Mouse (Mus musculus): ENCODE measurements around the gene Pfn3. TPM values are rescaled to one million over a fixed set of nuclear protein-coding genes. Genes with fewer than 3 reads are reported as not detected.
"Not testable (repeated sequence)": the region's sequence is repeated elsewhere in the genome, so short reads cannot be mapped to it uniquely, and the experiment has no call there.

The Pfn3 gene
- total RNA-seq, 2 experiments from 2014 or later = not detected

DNA sequence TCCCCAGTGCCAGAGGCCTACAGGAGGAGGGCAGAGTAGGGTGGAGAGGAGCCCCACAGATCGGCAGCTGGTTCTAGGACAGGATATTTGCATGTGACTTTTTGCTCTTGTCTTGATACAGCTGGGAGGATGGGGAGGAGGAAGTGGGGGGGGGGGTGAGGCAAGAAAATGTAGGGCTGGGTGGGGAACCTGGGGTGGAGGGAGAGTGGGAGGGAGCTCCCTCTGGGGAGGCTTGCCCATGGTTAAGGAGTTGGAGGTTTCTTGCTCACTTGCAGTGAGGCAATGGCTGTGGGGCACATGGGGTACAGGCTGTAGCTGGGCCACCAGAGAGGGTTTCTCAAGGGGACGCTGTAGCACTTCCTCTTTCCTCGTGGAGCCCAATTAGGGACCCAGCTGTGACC, 32.5 kb upstream of the Pfn3 start:
- no peak for DNase-seq (ENCODE audit: extremely low spot score in 1 of 2, low spot score in 2 of 2)
- intact Hi-C loops (cut with DNase I) = no loop called here
- no peak for TF ChIP-seq CTCF (IDR thresholded peaks at IDR 0.05)

DNA sequence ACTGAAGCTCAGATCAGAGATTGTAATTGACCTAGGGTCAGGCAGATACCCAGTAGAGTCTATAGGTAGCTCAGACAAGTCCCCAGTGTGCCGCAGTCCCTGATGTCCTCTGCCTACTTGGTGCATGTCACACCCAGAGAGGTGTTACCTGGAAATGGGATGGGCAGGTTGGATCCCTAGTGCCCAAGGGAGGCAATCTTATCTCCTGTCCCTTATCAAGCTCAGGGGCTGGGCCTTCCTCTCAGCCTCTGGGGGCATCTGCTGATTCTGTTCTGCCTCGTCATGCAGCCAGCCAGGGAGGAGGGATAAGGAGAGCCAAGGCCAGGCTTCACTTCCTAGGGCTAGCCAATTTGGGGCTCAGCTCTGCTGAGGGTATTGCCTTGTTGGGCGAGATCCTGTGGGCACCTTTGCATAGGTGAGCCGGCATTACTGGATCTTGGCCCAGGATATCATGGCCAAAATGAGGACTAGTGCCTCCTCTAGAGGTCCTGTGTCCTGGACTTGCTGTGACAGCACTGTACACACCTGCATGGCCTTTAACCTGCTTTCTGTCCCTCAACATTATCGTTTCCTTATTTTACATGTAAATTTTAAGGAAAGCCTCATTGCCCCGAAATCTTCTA, 31.6 kb upstream of the Pfn3 start:
- H3K4me3 ChIP-seq = peak overlapping the region; percentile 92
- intact Hi-C loops (cut with DNase I) = no loop called here
- DNase-seq (ENCODE audit: extremely low spot score in 1 of 2, low spot score in 2 of 2) = no peak
- TF ChIP-seq CTCF (IDR thresholded peaks at IDR 0.05) = no peak
- H3K27ac ChIP-seq = no peak overlapping the region

More for the DNA sequence above, 32.5 kb upstream of the Pfn3 start:
- H3K4me3 ChIP-seq = no peak overlapping the region
- H3K27ac ChIP-seq = no peak overlapping the region

GRCm38 (mm10) chr13:55445361-55446091, 30.5 kb upstream of the Pfn3 start:
- no peak for DNase-seq (ENCODE audit: extremely low spot score in 1 of 2, low spot score in 2 of 2)
- TF ChIP-seq CTCF (IDR thresholded peaks at IDR 0.05) = no peak; the same call in 1 of the 2 replicates
- Histone ChIP-seq H3K27ac (peak overlapping the region; percentile 88), H3K4me3 (peak overlapping the region; percentile 92)
- intact Hi-C loops (cut with DNase I) = loop anchor here (2.0 kb wide), 1 partner anchor 19 kb away; the partner anchor contains the start of gene Prr7

GRCm38 (mm10) chr13:55444937-55445315, 29.9 kb upstream of the Pfn3 start, which contains the start of gene Grk6:
TSS of gene Grk6 (plus strand) at chr13:55445072.
- DNase-seq (ENCODE audit: extremely low spot score in 1 of 2, low spot score in 2 of 2) = peak; percentile 99 to 100

GRCm38 (mm10) chr13:55444286-55444936, 29.4 kb upstream of the Pfn3 start:
- intact Hi-C loops (cut with DNase I) = loop anchor here (2.0 kb wide), 1 partner anchor 20 kb away; the partner anchor contains the start of gene Prr7

More at GRCm38 (mm10) chr13:55444937-55445315, 29.9 kb upstream of the Pfn3 start, which contains the start of gene Grk6:
- Histone ChIP-seq H3K27ac (peak within 1 kb of the TSS; percentile 96), H3K4me3 (peak within 1 kb of the TSS; percentile 92)
- intact Hi-C loops (cut with DNase I) = loop anchor here (2.0 kb wide), 1 partner anchor 20 kb away; the partner anchor contains the start of gene Prr7
- TF ChIP-seq CTCF (IDR thresholded peaks at IDR 0.05) = no peak

DNA sequence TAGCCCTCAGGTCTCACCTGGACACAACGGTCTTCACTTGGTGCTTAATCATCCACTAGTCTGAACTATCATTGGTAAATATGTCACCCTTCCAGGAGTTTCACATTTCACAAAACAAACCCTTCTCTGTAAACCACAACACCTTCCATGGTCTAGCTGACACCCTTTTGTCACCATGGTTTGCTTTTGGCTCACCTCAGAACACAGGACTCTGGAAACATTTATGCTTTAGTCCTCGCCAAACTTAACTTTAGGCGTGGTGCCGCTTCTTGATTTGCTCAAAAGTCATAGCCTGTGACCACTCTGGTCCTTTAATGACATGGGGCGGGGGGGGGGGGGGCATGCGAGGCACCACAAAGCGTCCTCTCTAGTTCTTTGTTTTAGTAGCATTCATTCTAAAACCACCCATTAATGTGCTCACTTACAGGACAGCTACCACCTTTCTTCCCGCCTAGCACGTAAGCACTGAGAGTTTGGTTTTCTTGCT, 28.8 kb upstream of the Pfn3 start:
- no peak for TF ChIP-seq CTCF (IDR thresholded peaks at IDR 0.05)
- peak overlapping the region; percentile 96 for H3K27ac ChIP-seq
- DNase-seq (ENCODE audit: extremely low spot score in 1 of 2, low spot score in 2 of 2) = no peak
- intact Hi-C loops (cut with DNase I) = loop anchor here (2.0 kb wide), 1 partner anchor 21 kb away; the partner anchor contains the start of gene Prr7
- peak overlapping the region; percentile 57 for H3K4me3 ChIP-seq

More at GRCm38 (mm10) chr13:55444286-55444936, 29.4 kb upstream of the Pfn3 start:
- H3K27ac ChIP-seq = peak overlapping the region; percentile 96
- no peak for TF ChIP-seq CTCF (IDR thresholded peaks at IDR 0.05)
- H3K4me3 ChIP-seq = peak overlapping the region; percentile 57
- no peak for DNase-seq (ENCODE audit: extremely low spot score in 1 of 2, low spot score in 2 of 2)

- H3K4me3 ChIP-seq; intact Hi-C loops (cut with DNase I): not testable (repeated sequence)
Observed at GRCm38 (mm10) chr13:55437111-55437629, 22.1 kb upstream of the Pfn3 start.

GRCm38 (mm10) chr13:55431889-55432685, 17.1 kb upstream of the Pfn3 start:
- Histone ChIP-seq H3K27ac (no peak overlapping the region), H3K4me3 (no peak overlapping the region)
- TF ChIP-seq CTCF (IDR thresholded peaks at IDR 0.05) = no peak
- intact Hi-C loops (cut with DNase I) = no loop called here
- DNase-seq (ENCODE audit: extremely low spot score in 1 of 2, low spot score in 2 of 2) = no peak

More at GRCm38 (mm10) chr13:55437111-55437629, 22.1 kb upstream of the Pfn3 start:
- not testable (repeated sequence) for H3K27ac ChIP-seq; DNase-seq (ENCODE audit: extremely low spot score in 1 of 2, low spot score in 2 of 2)

- intact Hi-C loops (cut with DNase I) = no loop called here
- no peak for TF ChIP-seq CTCF (IDR thresholded peaks at IDR 0.05)
- no peak for DNase-seq (ENCODE audit: extremely low spot score in 1 of 2, low spot score in 2 of 2)
- Histone ChIP-seq H3K27ac (no peak overlapping the region), H3K4me3 (no peak overlapping the region)
Observed at GRCm38 (mm10) chr13:55430566-55430965, 15.5 kb upstream of the Pfn3 start.

DNA sequence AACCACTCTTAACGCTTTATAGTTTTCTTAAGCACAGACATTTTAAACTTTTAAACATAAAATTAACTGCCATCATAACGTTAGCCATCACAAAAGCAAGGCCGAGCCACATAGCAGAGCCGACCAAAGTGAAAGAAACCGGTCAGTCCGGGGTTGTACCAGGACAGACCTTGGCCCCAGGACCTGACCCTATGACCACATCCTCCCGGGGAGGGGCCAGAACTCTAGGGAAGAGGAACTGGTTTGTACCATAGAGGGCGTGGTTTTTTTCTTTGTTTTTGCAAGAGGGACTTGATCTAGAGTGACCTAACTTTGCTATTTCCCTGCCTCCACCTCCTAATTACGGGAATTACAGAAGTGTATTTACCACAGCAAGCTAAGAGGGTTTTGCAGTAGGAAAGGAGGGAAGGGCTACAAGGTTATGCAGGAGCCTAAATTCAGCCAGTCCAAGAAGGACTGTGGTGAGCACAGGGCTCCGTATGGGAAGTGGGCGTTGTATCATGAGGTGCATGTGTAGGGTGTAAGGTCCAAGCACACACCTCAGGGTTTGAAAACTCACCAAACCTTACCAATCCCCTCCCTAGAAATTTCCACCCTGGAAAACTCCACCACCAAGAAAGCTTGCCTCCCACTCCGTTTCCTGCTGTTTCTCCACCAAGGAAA, 14.3 kb upstream of the Pfn3 start:
- TF ChIP-seq CTCF (IDR thresholded peaks at IDR 0.05) = no peak
- DNase-seq (ENCODE audit: extremely low spot score in 1 of 2, low spot score in 2 of 2) = no peak
- intact Hi-C loops (cut with DNase I) = no loop called here
- no peak overlapping the region for H3K4me3 ChIP-seq
- H3K27ac ChIP-seq = no peak overlapping the region
